Mouse (Mus musculus) yolk sac, embryonic 10.5 days (tissue): ENCODE measurements at regions not wholly inside any gene's neighbourhood (a gene's known extent, or its start where the extent isn't known, plus 50 kb on each side); places are given as distances from the start of the nearest gene placed in this dataset.
A peak's percentile ranks its signal among the peaks of the same experiment; 100 is the strongest.

Source experiments
- DNase-seq: peaks from one replicate; pipeline ENCODE4 v3.0.0-alpha.2; 2017; ENCODE audit warnings: low spot score

- no peak for DNase-seq
Measured at GRCm38 (mm10) chr3:133599731-133600130, 54.8 kb upstream of the Tet2 start.

DNA sequence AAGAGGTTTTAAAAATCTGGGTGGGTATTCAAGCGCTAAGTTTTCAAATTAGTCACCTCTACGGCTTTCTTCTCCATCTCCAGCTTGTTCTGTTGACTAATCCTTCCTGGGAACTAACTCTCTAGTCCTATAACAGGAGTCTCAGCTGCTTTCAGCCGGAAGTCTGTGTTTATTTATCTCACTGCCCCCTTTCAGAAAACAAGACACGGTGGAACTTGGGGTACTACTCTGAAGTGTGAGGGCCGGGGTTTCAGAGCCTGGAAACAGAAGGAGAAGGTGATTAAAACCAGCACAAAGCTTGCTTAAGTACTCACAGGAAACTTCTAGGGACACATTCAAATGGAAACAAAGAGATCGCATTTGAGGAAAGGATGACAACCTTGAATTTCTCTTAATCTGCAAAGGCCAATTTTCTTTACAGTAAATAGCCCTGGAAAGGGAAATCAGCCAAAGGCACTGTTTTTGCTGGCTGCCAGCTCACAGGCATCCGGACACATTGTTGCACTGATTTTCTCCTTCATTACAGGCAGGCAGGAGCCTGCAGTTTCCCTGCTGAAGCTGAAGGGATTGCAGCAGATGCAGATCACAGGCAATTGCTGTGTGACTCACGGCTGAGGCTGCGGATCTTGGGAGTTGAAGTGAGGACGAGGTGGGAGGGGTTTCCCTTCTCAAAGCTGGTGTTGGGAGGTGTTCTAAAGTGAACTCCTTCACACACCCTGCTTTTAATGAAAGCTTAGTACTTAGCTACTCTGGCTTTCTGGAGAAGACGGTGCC is 55.7 kb upstream of the Tet2 start:
- peak; percentile 33 for DNase-seq

DNA sequence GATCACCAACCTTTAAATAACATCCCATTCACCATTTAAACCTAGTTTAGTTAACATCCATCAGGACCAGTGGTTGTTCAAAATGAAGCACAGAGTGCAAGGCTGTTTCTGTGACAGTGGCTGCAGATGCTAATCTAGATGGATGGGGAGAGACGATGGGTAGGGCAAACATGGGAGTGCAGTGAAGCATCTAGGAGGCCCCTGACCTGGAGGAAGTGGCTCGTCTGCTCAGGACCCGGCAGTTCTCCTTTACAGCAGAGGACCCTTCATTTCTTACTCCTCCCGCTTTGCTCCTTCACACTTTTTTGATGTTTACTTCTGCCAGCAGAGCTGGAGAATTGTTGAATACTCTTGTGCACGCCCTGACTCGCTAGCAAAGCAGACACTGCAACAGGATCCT is 60.5 kb upstream of the Tet2 start:
- no peak for DNase-seq

DNA sequence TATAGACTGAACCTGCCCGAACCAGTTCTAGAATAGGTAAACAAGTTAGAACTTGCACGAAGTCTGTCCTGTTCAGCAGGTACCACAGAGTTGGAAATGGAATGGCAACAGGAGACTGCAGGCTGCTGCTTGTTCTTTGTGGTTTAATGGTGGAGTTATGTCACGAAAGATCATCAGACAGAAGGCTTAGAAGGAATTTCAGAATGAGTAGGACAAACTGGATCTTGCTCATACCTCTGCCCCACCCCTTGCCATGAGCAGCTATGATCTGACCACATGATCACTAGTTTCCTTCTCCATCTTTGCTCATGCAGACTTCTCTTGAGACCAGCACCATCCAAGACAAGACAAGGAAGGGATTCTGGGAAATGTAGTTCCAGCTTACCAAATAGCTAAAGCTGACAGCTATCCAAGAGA is 63.9 kb upstream of the Tet2 start:
- no peak for DNase-seq

GRCm38 (mm10) chr3:133613836-133614711 is 69.1 kb upstream of the Tet2 start:
- DNase-seq, result no peak

DNA sequence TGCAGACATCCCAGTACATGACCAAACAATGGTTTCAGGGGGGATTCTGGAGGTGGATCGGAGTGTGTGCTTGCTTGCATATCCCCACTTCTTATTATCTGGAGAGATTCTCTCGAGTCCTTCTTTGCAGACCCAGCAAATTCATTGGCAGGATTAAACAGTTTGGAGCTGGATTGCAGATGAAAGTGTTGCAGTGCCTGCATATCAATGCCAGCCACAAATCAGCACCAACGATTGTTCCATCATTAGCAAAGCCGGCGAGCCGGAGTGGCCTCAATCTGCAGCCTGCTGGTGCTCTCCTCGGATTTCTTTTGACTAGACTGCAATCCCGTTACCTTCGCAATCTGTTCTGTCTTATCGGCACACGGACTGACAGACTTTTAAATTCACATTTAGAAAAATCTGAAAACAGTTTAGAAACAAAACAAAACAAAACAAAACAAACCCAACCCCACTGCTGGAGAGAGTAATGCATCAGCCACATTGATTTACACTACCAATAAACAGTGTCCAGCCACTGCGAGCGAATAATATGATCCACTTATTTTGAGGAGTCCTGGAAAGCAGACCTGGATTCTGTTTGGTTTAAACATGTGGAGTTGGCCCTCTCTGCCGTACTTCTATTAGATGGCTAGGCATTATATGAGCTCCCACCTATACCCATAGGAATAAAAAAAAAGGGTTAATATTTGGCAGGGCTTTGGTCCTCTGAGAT is 69.9 kb upstream of the Tet2 start:
- DNase-seq, result no peak

DNA sequence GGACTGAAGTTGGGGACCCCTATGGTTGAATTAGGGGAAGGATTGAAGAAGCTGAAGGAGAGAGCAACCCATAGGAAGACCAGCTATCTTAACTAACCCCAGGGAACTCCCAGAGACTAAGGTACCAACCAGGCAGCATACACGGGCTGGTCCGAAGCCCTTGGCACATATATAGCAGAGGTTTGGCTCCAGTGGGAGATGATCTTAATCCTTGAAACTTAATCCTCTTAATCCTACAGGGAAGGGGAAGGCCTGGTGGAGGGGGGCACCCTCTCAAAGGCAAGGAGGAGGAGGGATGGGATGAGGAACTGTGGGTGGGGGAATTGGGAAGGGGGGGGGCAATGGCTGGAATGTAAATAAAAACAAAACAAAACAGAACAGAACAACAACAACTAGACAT is 72.1 kb upstream of the Tet2 start:
- no peak for DNase-seq

DNA sequence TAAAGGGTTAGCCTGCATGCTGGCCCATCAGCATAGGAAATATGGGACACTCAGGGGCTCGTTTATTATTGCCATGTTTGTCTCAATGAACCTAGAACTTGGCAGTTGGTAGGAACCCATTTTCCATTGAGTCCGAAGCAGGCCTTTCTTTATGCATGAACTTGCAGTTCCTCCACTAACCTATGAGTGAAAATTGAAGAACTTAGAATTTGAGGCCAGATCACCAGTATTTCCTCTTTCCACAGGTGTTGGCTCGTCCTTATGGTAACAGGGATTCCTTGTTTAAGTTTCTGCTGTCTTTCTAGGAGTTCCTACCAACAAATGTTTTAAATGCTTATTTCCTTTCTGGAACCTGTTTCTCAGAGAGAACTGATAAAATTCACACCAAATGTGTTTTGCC is 73.6 kb upstream of the Tet2 start:
- no peak for DNase-seq

DNA sequence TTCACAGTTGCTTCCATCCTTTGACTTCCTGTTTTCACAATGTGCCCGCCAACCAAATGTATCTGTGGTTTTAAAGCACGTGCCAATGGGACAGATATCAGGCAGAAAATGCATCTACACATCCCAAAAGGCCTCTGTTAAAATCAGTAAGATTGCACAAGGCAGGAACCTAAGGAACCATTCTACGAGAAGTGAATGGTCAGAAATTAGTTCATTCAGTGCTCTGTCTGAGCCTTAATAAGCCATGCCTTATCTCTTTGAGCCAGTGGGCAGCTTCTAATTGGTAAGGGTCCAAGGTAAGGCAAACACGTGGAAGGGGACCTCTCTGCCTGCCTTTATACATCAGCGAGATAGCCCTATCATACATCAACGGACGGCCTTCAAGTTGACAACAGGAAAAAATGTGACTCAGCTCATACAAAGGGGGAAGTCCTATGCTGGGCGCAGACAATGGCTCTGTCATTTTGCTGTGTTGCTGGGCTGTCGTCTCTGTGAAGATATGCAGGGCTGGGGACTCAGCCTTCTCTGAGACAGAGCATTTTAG is 78.3 kb upstream of the Tet2 start:
- no peak for DNase-seq

DNA sequence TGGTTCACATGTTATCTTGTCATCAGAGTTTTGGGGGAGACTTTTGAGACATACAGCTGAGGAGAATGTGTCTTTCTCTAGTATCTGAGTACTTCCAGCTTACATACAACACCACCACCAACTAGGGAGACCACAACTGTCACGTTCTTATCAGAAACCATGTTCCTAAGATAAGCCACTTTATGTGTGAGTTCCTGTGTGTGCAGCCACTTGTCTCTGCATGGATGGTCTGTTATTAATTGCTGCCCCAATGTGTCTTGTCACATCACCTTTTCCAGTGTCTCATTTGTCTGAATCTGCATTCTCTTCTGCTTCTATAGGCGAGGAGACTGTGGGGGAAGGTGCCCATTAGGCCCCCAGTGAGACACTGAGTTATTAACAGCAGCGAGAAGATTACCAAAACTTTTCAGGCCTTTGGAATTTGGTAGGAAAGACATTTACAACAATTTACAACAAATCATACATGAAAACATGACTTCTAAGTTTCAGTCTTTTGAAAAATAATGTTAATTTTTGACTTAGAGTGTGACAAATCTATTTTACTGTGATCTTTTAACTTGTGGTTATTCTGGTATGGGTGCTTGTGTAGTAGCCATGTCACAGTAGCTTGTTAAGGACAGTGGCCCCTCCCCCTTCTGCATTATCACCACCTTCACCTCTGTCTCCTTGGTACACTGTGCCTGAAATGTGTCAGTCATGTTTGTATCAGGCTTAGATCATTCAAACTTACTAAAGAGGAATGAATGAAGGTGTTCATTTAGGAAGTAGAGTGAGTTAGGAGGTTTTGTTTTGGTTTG is 79.3 kb upstream of the Tet2 start:
- DNase-seq, result no peak

- DNase-seq, result no peak
Measured at GRCm38 (mm10) chr3:133625046-133625445, 80.1 kb upstream of the Tet2 start.

GRCm38 (mm10) chr3:133626442-133626841 is 81.5 kb upstream of the Tet2 start:
- DNase-seq, result no peak

DNA sequence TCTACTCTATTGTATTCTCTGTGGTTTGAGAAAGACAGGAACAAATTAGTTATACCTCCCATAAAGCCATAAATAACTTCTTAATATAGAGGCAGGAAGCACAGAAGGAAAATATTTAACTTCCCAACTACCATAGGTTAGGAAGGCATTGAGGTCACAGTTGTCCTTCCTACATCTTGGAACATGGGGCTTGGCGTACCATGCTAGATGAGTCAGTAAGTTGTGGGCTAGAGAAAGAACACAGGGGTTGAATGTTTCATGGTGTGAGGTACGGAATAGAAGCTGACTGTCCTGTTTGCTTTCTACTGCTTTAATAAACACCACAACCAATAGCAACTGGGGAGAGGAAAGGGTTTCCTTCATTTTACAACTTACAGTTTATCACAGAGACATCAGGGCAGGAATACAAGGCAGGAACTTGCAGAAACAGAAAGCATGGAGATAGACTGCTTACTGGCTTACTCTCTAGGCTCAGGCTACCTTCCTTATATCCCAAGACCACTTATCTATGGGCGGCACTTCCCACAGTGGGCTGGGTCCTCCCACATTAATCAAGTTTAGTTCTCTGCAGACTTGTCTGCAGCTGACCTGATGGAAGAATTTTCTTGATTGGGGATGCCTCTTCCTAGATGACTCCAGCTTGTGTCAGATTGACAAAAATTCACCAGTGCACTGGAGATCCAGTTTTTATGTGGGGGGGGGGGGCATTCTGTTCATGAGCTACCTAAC is 82.3 kb upstream of the Tet2 start:
- DNase-seq, result no peak

- DNase-seq, result no peak
Measured at GRCm38 (mm10) chr3:133634306-133634705, 89.4 kb upstream of the Tet2 start.

DNA sequence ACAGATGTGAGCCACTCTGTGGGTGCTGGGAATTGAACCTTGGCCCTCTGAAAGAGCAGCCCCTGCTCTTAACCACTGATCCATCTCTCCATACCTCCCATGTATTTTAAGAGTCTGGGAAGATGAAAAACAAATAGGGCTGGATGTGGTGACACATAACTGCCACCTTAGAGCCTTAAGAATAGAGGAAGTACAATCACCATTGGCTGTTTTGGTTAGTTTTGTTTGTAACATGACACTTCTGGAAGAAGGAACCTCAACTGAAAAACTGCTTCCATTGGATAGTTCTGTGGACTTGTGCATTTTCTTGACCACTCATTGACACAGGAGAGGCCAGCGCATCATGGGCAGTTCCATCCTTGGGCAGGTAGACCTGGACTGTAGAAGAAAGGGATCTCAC is 100.7 kb upstream of the Tet2 start:
- DNase-seq, result no peak

GRCm38 (mm10) chr3:133646449-133647059 is 101.6 kb upstream of the Tet2 start:
- no peak for DNase-seq

GRCm38 (mm10) chr3:133650025-133650424 is 105.1 kb upstream of the Tet2 start:
- no peak for DNase-seq

DNA sequence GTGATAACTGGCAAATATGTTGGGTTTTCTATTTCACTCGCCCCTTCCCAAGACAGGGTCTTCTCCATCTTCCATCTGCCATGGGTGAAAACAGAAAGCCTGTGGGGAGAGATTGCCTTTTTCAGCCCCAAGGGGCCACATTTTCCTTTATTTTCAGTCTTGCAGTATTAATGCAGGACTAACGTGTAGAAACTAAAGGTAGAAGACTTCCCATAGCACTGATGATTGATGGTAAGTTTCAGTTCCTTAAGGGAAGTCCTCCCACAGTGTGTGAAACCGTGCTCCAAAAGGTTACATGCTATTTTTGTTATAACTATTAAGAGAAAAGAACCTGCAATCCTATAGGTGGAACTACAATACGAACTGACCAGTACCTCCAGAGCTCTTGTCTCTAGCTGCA is 107.1 kb upstream of the Tet2 start:
- DNase-seq, result no peak

GRCm38 (mm10) chr3:133659759-133660158 is 114.8 kb upstream of the Tet2 start:
- no peak for DNase-seq

GRCm38 (mm10) chr3:133661303-133661702 is 116.4 kb upstream of the Tet2 start:
- DNase-seq, result no peak
